Mouse (Mus musculus) Patski (cell line): ENCODE results near the gene Sptbn1. TPM values are rescaled to one million over a fixed set of nuclear protein-coding genes. Genes with fewer than 3 reads are reported as not detected.

ENCODE experiments used
- ATAC-seq: fragments of 100-300 bp; one replicate; pipeline ENCODE4 v1.8.0; 2021
- CTCF ChIA-PET: fragments of 350-600 bp; sonication (Branson Sonifier 250); formaldehyde crosslinking; loops from one replicate; lab custom pipeline; 2022; ENCODE audit warnings: inconsistent platforms; lab: Charles Lee
- POLR2A ChIA-PET: fragments of 350-600 bp; sonication (Branson Sonifier 250); formaldehyde crosslinking; loops from one replicate; lab custom pipeline; 2022; ENCODE audit warnings: antibody characterized with exemption, inconsistent platforms; lab: Charles Lee
- DNase-seq: peaks from one replicate; pipeline ENCODE4 v3.0.0-alpha.2; 2011; ENCODE audit warnings: low read depth, low spot score
- H3K27me3 ChIP-seq: fragments of 371-371 bp; one replicate; pipeline ENCODE4 v1.5.1; 2021
- CTCF ChIP-seq: fragments of 100-300 bp; IDR thresholded peaks from one replicate; pipeline ENCODE4 v1.5.1; 2021
- in situ Hi-C: fragments of 300-500 bp; cut with MboI; formaldehyde crosslinking; loops from 3 replicates; pipeline ENCODE4 v1.11.1; 2018; ENCODE audit warnings: low pct_unique_long_range_greater_than_20kb, mixed read lengths
- polyA plus RNA-seq: library from polyadenylated mRNA; unstranded; gene quantifications from one replicate; pipeline ENCODE4 v1.2.3, GENCODE M21; 2021

Sptbn1 gene
- polyA plus RNA-seq, 1 experiment from 2014 or later, result 151 TPM

- in situ Hi-C loops, result no loop called here
- no peak for ATAC-seq
- TF ChIP-seq CTCF, result no peak
- CTCF ChIA-PET, result interaction anchor here (1.5 kb wide), 1 partner anchor 116 kb away, joined by 4 read pairs; no protein-coding TSS in a partner anchor
- DNase-seq, result no peak
- POLR2A ChIA-PET, result no interaction called here
- no peaks in the 10 kb centered on the region for H3K27me3 ChIP-seq
These were observed 49.6 kb downstream of the Sptbn1 start for GRCm38 (mm10) chr11:30218386-30218785.

- DNase-seq (no peak), ATAC-seq (no peak)
- H3K27me3 ChIP-seq, result no peaks in the 10 kb centered on the region
- no peak for TF ChIP-seq CTCF
- ChIA-PET CTCF (no interaction called here), POLR2A (no interaction called here)
- in situ Hi-C loops, result no loop called here
These were observed 50.5 kb downstream of the Sptbn1 start for GRCm38 (mm10) chr11:30217496-30217895.

- POLR2A ChIA-PET, result no interaction called here
These were observed 56.1 kb downstream of the Sptbn1 start for GRCm38 (mm10) chr11:30211663-30212416.

GRCm38 (mm10) chr11:30211141-30211540, 56.8 kb downstream of the Sptbn1 start:
- in situ Hi-C loops, result no loop called here
- no peak for TF ChIP-seq CTCF
- ChIA-PET CTCF (interaction anchor here (1.7 to 2.0 kb wide), 2 partner anchors 14 to 27 kb away, joined by 3 to 6 read pairs; no protein-coding TSS in a partner anchor), POLR2A (interaction anchor here (1.1 kb wide), 1 partner anchor 10 kb away, joined by 3 read pairs; no protein-coding TSS in a partner anchor)
- no peak for DNase-seq
- no peaks in the 10 kb centered on the region for H3K27me3 ChIP-seq
- peak; percentile 36 for ATAC-seq

More at GRCm38 (mm10) chr11:30211663-30212416, 56.1 kb downstream of the Sptbn1 start:
- ATAC-seq, result peak; percentile 55
- H3K27me3 ChIP-seq, result no peaks in the 10 kb centered on the region
- no peak for DNase-seq
- in situ Hi-C loops, result no loop called here
- CTCF ChIA-PET, result interaction anchor here (1.7 to 2.0 kb wide), 2 partner anchors 13 to 26 kb away, joined by 3 to 6 read pairs; no protein-coding TSS in a partner anchor
- no peak for TF ChIP-seq CTCF

- ChIA-PET POLR2A (interaction anchor here (1.1 kb wide), 1 partner anchor 9 kb away, joined by 3 read pairs; no protein-coding TSS in a partner anchor), CTCF (interaction anchor here (2.0 kb wide), 1 partner anchor 15 kb away, joined by 6 read pairs; no protein-coding TSS in a partner anchor)
- H3K27me3 ChIP-seq, result no peaks in the 10 kb centered on the region
- in situ Hi-C loops, result no loop called here
- ATAC-seq (no peak), DNase-seq (no peak)
- no peak for TF ChIP-seq CTCF
These were observed 57.7 kb downstream of the Sptbn1 start for GRCm38 (mm10) chr11:30210100-30210811.

- POLR2A ChIA-PET, result no interaction called here
- CTCF ChIA-PET, result no interaction called here
- peak; percentile 64 for ATAC-seq
- no peaks in the 10 kb centered on the region for H3K27me3 ChIP-seq
- peak; percentile 92 for DNase-seq
- no peak for TF ChIP-seq CTCF
- in situ Hi-C loops, result no loop called here
These were observed 58.5 kb downstream of the Sptbn1 start for GRCm38 (mm10) chr11:30209495-30209894.

- DNase-seq (no peak), ATAC-seq (no peak)
- CTCF ChIA-PET, result interaction anchor here (1.4 kb wide), 1 partner anchor 17 kb away, joined by 3 read pairs; no protein-coding TSS in a partner anchor
- H3K27me3 ChIP-seq, result no peaks in the 10 kb centered on the region
- in situ Hi-C loops, result no loop called here
- TF ChIP-seq CTCF, result no peak
- POLR2A ChIA-PET, result no interaction called here
These were observed 63.6 kb downstream of the Sptbn1 start for GRCm38 (mm10) chr11:30204398-30204797.

- in situ Hi-C loops, result no loop called here
- no peak for ATAC-seq
- no peak for TF ChIP-seq CTCF
- DNase-seq, result no peak
- ChIA-PET POLR2A (interaction anchor here (0.8 to 1.1 kb wide), 2 partner anchors 10 to 31 kb away, joined by 3 read pairs; no protein-coding TSS in a partner anchor), CTCF (interaction anchor here (1.7 kb wide), 1 partner anchor 13 kb away, joined by 5 read pairs; no protein-coding TSS in a partner anchor)
- H3K27me3 ChIP-seq, result no peaks in the 10 kb centered on the region
These were observed 67.6 kb downstream of the Sptbn1 start for GRCm38 (mm10) chr11:30200391-30200790.

- no peak for DNase-seq
- ChIA-PET POLR2A (interaction anchor here (0.8 to 1.2 kb wide), 2 partner anchors 22 to 68 kb away, joined by 3 to 4 read pairs; no protein-coding TSS in a partner anchor), CTCF (no interaction called here)
- ATAC-seq, result peak; percentile 72
- TF ChIP-seq CTCF, result no peak
- H3K27me3 ChIP-seq, result no peaks in the 10 kb centered on the region
- in situ Hi-C loops, result no loop called here
These were observed 69.8 kb downstream of the Sptbn1 start for GRCm38 (mm10) chr11:30198091-30198675.

GRCm38 (mm10) chr11:30197564-30198090, 70.3 kb downstream of the Sptbn1 start:
- ChIA-PET POLR2A (interaction anchor here (0.8 kb wide), 1 partner anchor 68 kb away, joined by 4 read pairs; no protein-coding TSS in a partner anchor), CTCF (no interaction called here)
- in situ Hi-C loops, result no loop called here
- no peak for TF ChIP-seq CTCF
- H3K27me3 ChIP-seq, result no peaks in the 10 kb centered on the region
- DNase-seq, result no peak
- ATAC-seq, result peak; percentile 33
